Mouse (Mus musculus): ENCODE data around the gene Mettl1. TPM values are rescaled to one million over a fixed set of nuclear protein-coding genes. Genes with fewer than 3 reads are reported as not detected.
"Not testable (repeated sequence)": the region's sequence is repeated elsewhere in the genome, so short reads cannot be mapped to it uniquely, and the experiment has no call there.

Gene Mettl1
- polyA plus RNA-seq, 3 experiments from 2014 or later, result 10.8 to 37.6 (median 28.4) TPM

DNA sequence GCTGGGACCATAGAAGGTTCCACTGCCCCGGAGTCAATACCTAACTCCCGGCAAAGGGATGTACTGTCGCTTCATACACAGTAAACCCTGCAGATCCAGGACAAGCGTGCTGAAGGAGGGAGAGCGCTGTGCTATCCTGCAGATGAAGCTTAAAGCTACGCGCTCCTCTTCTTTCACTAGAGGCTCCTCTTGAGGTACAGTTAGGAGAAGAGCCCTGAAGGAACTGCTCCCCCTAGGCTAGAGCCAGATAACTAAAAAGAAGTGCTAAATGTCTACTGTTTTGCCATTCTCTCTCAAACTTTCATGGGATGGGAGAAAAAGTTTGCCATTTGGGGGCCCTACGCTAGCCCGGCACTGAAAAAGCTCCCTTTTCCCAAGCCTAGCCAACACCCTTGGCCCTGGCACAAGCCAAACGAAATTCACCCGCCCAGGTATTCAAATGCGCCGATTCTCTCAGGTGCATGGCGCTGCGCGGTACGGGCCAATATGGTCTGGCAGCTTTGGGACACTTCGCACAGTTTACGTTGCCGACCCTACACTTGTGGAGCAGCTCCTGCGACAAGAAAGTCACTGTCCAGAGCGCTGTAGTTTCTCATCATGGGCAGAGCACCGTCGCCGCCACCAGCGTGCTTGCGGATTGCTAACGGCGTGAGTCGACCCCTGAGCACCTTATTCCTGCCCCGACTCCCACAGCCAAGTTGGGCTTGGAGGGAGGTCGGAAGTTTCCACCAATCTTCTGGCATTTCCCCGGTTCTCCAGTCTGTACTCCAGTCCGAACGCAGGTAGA, 7.6 kb downstream of the Mettl1 start:
- ATAC-seq, result no peak

DNA sequence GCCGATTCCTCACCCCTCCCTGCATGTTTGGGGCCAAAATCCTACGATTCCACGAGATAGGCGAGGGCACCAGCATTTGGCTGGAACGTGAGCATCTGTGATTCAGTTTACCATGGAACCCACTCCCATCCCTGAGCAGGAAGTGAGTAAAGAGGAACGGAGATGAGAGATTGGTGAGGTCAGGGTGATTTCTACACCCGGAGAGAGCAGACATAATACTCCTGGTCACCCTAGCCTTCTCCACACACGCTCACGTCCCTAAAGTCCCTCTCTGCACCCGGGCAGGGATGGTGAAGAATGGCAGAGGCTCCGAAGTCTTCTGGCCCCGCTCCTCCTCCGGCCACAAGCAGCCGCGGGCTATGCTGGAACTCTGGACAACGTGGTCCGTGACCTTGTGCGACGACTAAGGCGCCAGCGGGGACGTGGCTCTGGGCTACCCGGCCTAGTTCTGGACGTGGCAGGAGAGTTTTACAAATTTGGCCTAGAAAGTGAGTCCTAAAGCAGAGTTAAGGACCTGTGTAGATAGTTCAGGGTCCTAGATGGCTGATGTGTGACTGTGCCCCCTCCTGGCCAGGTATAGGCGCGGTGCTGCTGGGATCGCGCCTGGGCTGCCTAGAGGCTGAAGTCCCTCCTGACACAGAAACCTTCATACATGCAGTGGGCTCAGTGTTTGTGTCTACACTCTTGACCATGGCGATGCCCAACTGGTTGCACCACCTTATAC, 8.3 kb downstream of the Mettl1 start:
- peak; percentile 66 for ATAC-seq

DNA sequence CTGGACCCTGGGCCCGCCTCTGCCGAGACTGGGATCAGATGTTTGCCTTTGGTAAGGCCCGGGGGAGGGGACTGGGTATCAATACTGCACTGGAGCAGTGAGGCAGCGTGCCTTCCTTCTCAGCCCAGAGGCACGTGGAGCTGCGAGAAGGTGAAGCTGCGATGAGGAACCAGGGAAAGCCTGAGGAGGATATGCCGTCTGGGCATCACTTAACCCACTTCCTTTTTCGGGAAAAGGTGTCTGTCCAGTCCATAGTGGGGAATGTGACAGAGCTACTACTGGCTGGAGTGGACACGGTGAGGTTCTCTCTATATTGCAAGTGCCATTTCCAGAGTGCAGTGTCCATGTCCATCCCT, 8.9 kb downstream of the Mettl1 start:
- ATAC-seq, result peak; percentile 18

DNA sequence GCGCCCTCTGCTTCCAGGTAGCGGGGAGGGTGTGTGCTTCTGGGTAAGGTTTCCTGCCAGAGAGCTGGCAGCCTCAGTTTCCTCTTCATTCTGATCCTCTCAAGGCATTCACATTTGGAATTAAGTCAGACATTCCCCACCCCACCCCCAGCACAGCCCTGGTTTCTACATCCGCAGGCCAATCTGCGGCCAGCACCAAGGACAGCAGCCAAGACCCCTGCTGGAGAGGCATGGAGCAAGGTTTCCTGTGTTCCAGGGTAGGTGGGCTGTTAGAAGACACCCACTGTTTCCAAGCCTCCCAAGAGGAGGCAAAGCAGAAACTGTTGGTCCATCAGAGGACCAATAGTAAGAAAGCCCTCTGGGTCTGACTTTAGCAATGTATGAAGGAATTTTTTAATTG, 13.4 kb downstream of the Mettl1 start:
- ATAC-seq, result no peak

DNA sequence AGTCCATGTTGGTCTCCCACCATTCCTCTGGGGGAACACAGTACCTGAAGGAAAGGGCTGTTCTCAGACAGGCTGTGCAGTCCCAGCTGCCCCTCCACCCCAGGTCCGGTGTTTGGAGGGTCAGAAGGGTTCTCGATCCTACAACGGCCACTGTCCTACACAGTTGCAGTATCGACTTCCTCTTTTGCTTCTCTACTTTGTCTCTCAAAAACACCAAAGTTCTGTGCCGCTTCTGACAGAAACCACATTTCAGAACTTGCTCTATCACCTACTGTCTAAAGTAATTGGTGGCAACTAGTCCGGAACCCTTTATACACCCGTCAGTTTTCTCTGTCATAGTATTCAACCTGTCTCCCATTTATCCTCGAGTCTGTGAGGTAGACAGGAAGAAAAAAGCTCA, 14.2 kb downstream of the Mettl1 start:
- ATAC-seq, result no peak

DNA sequence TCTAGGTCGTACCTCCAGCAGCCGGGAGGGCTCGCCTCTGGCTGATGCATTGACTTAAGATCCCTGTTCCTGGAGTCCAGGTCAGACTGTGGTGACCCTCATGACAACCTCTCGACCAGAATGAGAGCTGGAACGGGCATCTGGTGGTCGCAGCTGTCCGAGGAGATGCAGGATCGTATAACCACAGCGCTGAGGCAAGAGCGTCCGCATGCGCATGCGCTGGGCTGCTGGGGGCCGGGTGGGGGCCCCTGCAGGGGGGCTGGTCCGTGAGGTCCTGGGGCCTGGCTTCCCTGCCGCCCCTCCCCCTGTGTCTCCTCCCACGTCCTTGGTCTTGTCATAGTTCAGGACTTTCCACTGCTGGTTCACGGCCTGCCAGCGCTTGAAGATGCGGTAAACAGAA, 15.3 kb downstream of the Mettl1 start:
- ATAC-seq, result no peak

DNA sequence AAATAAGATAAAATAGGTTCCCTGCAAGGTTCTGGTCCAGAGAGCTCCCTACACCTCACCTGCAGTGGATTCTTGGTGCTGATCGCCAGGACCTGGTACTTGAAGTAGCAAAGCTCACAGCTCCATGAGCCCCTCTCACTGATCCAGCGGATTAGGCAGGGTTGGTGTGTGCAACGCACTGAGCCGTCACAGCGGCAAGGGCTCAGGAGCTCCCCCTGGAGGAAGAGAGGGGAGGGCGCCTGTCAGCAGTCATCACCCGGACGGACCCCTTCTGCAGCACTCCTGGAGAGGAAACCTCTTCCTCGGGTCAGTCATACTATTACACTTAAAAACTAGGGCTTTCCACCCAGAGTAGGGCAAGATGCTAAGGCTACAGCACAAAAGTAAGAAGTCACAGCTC, 16.9 kb downstream of the Mettl1 start:
- ATAC-seq, result peak; percentile 54

DNA sequence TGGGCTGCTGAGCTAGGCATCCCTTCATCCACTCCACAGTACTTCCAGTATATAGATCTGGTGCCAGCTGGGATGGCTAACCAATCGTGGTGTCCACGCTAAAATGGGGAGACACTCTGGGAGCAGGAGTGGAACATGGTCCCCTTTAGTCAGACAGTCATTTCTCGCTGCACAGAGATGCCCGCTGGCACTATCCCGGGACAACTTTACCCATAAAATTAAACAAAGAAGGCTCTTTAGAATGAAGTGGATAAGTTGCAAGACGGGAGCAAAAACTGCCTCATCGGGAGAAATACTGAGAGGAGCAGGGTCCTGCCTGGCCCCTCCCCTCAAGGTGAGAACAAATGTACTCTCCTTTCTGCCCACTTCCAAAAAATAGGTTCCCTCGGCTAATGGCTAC, 17.5 kb downstream of the Mettl1 start:
- no peak for ATAC-seq

DNA sequence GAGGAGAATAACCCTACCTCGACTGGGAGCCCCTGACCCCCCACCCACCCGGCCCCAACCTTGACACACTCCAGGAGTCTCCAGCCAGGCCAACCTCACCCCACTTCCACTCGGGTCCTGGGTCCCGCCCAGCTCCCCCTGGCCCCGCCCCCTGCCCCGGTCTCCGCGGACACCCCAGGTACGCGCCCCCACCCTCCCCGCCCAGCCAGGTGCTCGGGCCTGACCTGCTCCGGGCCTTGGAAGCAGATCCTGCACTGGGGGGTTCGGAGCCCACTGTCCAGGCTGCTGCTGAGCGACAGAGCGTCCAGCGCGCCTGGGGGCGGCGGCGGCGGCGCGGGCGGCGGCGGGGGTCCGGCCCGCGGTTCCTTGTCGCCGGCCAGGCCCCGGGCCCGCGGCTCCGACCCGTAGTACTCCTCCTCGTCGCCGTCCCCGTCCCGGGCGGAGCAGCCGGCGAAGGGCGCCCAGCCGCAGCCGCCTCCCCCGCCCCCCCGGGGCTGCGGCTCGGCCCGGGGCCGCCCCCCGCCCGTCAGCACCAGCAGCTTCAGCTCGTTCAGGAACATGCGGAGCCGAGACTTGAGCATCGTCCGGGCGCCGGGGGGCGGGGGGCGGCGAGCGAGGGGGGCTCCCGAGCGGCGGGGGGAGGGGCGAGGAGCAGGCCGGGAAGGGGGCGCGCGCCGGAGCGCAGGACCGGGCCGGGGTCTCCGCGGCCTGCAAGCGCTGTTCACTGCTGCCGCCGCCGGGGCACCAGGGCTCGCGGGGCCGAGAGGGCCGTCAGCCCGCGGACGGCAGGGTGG, 18.2 kb downstream of the Mettl1 start:
- no peak for ATAC-seq

DNA sequence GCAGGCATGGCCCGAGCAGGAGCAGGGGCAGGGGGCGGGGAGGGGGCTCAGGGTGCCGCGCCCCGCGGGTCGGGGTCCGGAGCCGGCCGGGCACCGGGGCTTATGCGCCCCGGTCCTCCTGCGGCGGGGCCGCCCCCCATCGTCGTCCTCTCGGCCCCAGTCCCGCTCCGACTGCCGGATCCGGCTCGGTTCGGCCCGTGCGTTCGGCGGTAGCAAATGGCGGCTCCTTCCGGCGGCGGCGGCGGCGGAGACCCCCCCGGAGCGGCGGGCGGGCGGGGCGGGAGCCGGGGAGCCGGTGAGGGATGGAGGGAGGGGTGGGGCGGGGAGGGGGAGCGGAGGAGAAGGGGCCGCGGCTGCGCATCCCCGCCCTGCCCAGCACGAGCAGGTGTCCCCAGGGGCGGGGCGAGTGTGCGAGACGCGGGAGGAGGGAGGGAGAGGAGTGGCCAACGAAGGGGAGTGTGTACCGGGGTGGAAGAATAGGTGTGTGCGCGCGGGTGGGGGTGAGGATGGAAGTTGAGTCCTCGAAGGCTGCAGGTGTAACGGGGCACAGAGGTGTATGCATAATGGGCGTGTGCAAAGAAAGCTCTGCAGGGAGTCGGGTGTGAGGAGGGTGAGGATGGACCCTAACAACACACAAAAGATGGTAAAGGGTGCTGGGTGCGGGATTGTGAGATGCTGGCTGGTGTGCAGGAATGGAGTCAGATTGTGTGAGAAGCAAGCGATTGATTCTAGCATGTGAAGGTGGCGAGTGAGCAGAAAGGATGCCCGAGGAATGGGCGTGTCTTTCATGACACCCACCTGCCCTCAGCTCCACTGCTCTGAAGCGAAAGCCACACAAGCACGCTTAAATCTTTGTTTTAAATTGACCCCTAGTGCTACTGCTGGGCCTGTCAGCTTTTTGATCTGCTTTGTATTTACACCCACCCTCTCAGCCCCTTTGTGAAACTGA, 19.0 kb downstream of the Mettl1 start, which contains the start of gene March9:
Gene March9, minus strand, starts transcription at position 217 of the 949 bp plus-strand sequence.
- peak; percentile 54 for ATAC-seq

DNA sequence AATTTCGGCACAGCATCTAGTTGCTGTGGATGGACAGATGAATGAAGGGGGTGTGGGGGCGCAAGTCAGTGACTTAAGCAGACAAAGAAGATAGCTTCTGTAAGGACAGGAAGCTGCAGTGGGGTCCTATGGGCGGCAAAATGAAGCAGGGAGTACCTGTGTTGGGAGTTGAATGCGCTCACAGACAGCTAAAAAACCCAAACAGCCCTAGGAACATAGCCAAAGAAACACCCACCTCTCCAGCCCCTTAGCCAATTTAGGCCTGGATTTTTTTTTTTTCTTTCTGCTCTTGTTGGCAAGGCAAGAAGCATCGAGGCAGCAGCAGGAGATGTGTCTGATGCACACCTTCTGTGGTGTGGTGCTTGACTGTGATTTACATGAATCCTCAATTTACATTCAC, 19.9 kb downstream of the Mettl1 start:
- no peak for ATAC-seq

DNA sequence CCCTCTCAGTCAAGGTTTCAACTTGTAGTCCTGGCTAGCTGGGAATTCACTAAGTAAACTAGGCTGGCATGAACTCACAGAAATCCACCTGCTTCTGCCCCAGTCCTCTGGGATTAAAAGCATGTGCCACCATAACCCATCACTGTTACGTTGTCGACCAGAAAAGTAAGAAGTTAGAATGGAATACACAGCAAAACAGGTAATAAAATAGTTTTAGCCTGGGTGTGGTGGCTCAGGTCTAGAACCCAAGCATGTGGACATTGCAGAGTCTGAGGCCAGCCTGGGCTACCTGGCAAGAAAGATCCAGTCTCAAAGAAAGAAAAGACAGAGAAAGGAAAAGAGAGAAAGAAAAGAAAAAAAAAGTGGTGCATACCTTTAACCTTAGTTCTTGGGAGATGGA, 20.3 kb downstream of the Mettl1 start:
- no peak for ATAC-seq

DNA sequence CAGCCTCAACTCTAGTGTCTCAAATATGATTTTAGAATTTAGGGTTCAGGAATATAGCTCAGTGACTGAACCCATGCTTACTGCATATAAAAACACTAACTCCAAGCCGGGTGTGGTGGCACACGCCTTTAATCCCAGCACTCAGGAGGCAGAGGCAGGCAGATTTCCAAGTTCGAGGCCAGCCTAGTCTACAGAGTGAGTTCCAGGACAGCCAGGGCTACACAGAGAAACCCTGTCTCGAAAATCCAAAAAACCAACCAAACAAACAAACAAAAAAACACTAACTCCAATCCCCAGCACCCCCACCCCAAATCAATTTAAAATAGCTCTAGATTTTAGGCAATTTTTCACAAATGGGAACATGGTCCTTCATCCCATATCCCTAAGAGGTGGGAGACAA, 20.9 kb downstream of the Mettl1 start:
- ATAC-seq, result not testable (repeated sequence)

DNA sequence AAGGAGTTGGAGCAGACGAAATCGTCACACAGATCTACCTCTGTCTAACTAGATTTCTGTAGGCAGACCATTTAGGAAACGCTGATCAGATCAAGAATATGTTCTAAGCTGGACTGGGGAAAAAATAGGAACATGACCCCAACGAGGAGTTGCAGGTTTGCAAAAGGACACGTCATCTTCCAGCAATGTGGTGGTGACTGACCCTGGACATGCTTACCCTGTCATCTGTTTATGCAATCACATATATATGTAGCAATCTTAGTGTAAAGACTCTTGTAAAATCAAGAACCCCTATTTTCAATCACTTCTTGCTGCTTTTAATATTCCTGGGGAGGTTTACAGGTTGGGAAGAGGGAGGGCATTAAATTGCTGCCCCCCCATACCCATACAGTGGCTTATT, 21.3 kb downstream of the Mettl1 start:
- no peak for ATAC-seq

DNA sequence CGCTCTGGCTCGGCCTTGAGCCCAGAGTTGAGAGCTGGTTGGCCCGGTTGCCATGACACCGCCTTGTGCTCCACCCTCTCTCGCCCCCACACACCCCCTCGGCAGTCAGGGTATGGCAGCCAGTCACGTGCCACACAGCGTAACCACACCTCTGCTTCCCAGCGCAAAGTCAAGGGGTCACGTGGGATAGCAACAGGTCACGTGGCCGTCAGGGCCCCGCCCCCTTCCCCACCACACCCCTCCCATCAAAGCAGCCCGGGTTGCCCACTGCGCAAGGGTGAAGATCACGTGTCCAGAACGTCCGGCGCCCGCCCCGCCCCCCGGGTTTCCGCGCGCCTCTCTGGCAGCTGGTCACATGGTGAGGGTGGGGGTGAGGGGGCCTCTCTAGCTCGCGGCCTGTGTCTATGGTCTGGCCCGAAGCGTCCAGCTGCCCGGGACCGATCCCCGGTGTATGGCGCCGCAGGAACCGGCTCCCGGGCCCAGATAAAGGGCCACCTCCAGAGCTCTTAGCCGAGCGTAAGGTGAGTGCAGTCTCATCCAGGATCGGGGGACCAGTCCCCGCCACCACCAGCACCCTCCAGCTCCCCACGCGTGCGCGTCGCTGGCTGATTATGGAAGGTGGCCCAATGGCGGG, 22.1 kb downstream of the Mettl1 start, which contains the start of gene Cdk4:
Gene Cdk4, plus strand, starts transcription at position 296 of the 634 bp plus-strand sequence.
- ATAC-seq, result peak; percentile 77

DNA sequence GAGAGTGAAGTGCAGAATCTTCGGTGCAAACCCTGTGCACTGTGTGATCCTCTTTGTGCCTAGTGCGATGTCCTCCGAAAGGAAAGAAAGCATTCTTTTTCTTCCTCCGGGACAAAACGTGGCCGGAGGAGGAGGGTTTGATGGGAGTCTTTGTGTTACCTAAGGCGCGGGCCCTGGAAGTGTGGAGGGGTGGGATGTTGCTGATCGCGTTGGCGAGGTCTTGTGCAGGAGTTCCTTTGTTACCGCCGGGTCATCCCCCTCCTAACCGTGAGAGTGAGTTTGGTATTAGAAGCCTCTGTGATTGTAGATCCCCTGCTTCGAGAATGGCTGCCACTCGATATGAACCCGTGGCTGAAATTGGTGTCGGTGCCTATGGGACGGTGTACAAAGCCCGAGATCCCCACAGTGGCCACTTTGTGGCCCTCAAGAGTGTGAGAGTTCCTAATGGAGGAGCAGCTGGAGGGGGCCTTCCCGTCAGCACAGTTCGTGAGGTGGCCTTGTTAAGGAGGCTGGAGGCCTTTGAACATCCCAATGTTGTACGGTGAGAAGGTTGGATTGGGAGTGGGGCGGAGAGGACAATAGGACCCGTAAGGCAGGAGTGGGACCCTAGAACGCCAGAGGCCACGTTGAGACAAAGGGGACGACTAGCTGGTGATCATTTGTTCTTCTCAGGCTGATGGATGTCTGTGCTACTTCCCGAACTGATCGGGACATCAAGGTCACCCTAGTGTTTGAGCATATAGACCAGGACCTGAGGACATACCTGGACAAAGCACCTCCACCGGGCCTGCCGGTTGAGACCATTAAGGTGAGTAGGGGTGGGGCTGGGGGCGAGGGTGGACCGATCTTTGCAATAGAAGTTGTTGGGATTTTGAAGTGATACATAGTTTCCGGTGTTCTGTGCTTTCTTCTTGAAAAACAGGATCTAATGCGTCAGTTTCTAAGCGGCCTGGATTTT, 23.0 kb downstream of the Mettl1 start:
- no peak for ATAC-seq

DNA sequence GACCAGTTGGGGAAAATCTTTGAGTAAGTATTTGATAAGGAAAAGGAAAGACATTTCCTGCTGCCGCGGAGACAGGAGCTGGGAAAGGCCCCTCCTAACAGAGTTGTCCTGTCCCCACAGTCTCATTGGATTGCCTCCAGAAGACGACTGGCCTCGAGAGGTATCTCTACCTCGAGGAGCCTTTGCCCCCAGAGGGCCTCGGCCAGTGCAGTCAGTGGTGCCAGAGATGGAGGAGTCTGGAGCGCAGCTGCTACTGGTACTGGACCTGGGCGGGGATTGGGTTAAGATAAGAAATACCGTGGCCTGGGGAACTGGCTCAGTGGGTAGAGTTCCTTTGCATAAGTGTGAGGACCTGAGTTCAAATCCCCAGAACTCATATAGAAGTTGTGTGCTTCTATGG, 24.8 kb downstream of the Mettl1 start:
- ATAC-seq, result no peak

DNA sequence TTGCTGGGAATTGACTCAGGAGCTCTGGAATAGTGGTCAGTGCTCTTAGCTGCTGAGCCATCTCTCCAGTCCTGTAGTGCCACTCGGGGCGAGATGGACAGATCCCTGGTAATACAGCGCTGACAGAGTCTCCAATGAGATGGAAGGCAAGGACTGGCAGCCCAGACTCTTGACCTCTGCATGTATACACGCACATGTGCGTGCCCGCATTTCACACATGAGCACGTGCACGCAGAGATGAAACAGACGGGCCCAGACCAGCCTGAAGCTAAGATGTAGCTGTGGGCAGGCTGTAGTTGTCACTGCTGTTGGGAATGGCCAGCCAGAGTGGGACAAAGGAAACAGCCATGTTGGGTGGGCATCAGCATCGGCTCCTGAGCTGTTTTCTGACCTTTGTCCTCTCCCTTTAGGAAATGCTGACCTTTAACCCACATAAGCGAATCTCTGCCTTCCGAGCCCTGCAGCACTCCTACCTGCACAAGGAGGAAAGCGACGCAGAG, 25.4 kb downstream of the Mettl1 start:
- ATAC-seq, result no peak

DNA sequence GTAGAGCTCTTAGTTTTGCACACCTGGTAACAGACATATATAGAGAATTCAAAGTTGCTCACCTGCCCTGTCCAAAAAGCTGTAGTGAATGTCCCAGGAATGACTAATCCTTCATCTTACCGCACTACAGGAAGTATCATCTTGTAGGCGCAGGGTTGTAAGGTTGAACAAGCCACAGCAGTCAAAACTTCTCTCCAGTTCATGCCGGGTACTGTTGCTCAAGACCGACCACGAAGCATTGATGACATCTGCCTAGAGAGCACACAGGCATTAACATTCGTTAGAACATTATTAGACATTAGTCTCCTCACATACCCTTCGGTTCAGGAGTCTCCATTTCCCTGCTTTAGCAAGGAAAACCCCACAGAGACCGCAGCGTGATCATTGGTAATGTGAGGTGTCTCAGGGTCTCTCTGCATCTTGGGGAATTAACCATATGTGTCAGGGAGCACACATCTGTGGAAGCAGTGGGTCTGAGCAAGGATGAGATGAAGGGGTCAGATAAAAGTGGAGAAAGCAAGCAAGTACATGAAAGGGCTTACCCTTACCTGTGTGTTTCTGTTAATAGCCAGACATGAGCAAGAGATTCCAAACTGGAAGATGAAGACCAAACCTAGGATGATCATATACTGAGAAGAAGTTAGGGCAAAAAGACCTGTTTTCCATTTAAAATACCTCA, 27.3 kb downstream of the Mettl1 start:
- ATAC-seq, result no peak
